Mouse (Mus musculus): ENCODE results near the gene Rcsd1. TPM values are rescaled to one million over a fixed set of nuclear protein-coding genes. Genes with fewer than 3 reads are reported as not detected.

The Rcsd1 gene
- polyA plus RNA-seq, 1 experiment from 2014 or later, result 22.9 TPM

DNA sequence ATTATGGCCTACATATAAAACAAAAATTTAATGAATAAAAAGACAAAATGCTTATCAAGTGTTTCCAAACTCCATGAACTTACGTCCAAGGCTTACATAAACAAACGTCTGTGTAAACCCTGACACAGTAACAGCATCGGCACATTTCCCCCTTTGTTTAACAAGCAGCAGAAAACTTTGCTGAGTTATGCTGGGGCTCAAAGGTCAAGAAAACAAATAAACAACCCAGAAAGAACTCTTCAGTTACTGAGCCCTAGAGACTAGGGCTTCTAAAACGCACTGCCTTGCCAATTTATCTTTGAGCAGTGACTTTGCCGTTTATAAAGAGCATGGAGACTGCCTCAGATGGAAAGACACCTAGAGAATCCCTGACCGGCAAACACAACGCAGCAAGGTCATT, 92.9 kb downstream of the Rcsd1 start:
- Histone ChIP-seq H3K4me2 (peak overlapping the region; percentile 46), H3K9ac (no peak overlapping the region), H3K4me1 (ENCODE audit: insufficient read depth) (peaks cover 25% of the 10 kb centered on the region), H3K27ac (ENCODE audit: low read depth) (peak overlapping the region; percentile 82), H3K4me3 (ENCODE audit: low read depth, low read length) (no peak overlapping the region), H3K27me3 (ENCODE audit: insufficient read depth, low read length) (no peaks in the 10 kb centered on the region), H3K9me3 (ENCODE audit: low read depth, low read length) (peaks cover 5% of the 10 kb centered on the region; the same call in 1 of the 2 replicates), H3K36me3 (ENCODE audit: insufficient read depth) (peaks cover 33% of the 10 kb centered on the region; the same call in 1 of the 2 replicates)
- peak; percentile 16 for ATAC-seq (ENCODE audit: insufficient read depth)
- peak; percentile 82 for DNase-seq
- no peak for TF ChIP-seq CTCF (IDR thresholded peaks at IDR 0.05; ENCODE audit: low read depth)
- 12% methylated on average over 7 of the region's 7 CpGs for WGBS

DNA sequence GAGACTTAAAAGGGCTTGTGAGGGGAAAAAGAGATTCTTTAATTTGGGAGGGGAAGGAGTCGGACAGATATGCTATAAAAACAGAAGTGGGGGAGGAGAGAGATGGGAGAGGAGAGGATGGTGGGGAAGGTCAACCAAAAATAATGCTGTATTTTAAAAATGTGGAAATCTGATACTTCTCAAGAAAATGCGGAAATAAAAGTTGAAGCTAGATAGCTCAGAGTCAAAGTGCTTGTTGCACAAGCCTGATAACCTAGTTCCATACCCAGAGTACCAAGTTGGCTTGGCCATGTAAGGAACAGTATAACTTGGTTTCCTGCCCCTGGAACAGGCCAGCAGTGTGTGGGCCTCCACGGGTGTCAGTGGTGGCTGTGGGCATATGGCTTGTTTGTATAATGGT, 94.8 kb downstream of the Rcsd1 start:
- TF ChIP-seq CTCF (IDR thresholded peaks at IDR 0.05; ENCODE audit: low read depth), result no peak
- ATAC-seq (ENCODE audit: insufficient read depth) (no peak), DNase-seq (no peak)
- H3K27me3 ChIP-seq (ENCODE audit: insufficient read depth, low read length), result no peaks in the 10 kb centered on the region
- H3K27ac ChIP-seq (ENCODE audit: low read depth), result no peak overlapping the region
- H3K9me3 ChIP-seq (ENCODE audit: low read depth, low read length), result peaks cover 5% of the 10 kb centered on the region; the same call in 1 of the 2 replicates
- H3K36me3 ChIP-seq (ENCODE audit: insufficient read depth), result peaks cover 28% of the 10 kb centered on the region; the same call in 1 of the 2 replicates
- H3K4me3 ChIP-seq (ENCODE audit: low read depth, low read length), result no peak overlapping the region
- no peak overlapping the region for H3K4me2 ChIP-seq
- H3K9ac ChIP-seq, result no peak overlapping the region
- H3K4me1 ChIP-seq (ENCODE audit: insufficient read depth), result peaks cover 22% of the 10 kb centered on the region
- WGBS, result 96% methylated on average over 3 of the region's 3 CpGs

DNA sequence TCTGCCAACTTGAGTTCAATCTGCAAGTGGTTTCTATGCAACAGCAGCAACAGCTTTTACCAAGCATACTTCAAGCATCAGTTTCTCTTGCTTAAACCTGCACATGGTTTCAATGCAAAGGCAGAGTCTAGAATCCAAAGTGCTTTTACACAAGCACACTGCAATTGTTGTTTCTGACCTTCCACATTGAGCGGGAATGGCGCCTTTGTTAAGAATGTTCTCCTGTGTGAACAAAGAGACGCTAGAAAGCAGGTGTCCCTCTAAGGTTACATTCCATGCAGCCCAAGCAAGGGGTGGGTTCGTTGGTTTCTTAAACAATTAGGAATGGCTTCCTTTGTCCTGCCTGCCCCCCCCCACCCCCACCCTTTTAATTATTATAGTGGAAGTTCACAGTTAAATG, 95.6 kb downstream of the Rcsd1 start:
- no peak for TF ChIP-seq CTCF (IDR thresholded peaks at IDR 0.05; ENCODE audit: low read depth)
- no peak overlapping the region for H3K9ac ChIP-seq
- ATAC-seq (ENCODE audit: insufficient read depth) (no peak), DNase-seq (no peak)
- H3K9me3 ChIP-seq (ENCODE audit: low read depth, low read length), result peaks cover 5% of the 10 kb centered on the region; the same call in 1 of the 2 replicates
- H3K36me3 ChIP-seq (ENCODE audit: insufficient read depth), result peaks cover 28% of the 10 kb centered on the region; the same call in 1 of the 2 replicates
- H3K4me2 ChIP-seq, result no peak overlapping the region
- H3K27me3 ChIP-seq (ENCODE audit: insufficient read depth, low read length), result no peaks in the 10 kb centered on the region
- H3K27ac ChIP-seq (ENCODE audit: low read depth), result no peak overlapping the region
- peaks cover 15% of the 10 kb centered on the region for H3K4me1 ChIP-seq (ENCODE audit: insufficient read depth)
- 66% methylated on average over 4 of the region's 4 CpGs for WGBS
- no peak overlapping the region for H3K4me3 ChIP-seq (ENCODE audit: low read depth, low read length)

DNA sequence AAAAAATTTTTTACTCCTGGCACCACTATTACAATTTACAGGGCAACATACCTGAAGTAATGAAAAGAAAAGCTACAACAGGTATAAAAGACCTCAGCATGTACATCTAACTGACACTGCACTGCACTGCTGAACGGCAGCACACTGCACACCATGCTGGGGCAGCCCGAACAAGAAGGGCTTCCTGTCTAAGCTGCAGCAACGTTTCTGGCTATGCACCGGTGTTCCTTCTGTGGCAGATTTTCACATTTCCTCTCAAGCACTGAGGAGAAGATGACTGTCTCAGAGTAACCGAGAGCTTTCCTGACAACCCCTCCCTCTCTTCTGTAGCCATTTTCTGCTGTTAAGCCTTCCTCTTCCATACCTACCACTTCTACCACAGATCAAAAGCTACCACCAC, 96.8 kb downstream of the Rcsd1 start:
- H3K9ac ChIP-seq, result no peak overlapping the region
- no peak for TF ChIP-seq CTCF (IDR thresholded peaks at IDR 0.05; ENCODE audit: low read depth)
- WGBS, result 52% methylated on average over 5 of the region's 5 CpGs

DNA sequence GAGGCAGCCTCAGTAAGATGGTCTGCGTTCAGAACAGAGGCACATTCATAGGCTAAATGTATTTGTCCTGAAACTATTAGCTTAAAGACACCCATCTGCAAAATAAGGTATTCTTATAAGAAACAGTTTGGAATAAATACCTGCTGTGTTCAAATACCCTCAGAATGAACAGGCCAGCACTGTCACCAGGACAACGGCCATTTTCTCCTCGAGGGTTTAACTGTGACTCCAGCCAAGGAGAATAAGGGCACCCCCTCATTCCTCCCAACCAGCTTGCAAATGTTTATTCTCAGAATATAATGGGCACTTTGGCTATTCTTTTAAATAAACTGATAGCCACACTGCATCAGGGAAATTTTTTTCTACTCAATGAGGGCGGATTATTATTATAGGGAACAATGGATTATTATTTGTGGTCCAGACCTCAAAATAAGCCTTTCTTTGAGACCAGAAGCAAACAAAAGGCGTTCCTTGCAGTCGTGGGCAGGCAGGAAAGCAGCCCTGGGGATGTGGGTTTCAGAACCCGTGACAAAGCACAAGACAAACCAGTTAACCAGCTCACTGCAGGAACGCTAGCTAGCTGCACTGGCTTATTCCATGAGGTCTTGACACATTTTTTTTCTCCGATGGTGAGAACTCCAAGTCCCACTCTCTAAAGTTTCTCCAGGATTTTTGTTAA, 99.1 kb downstream of the Rcsd1 start:
- peaks cover 50% of the 10 kb centered on the region for H3K36me3 ChIP-seq (ENCODE audit: insufficient read depth)
- 52% methylated on average over 9 of the region's 9 CpGs for WGBS
- TF ChIP-seq CTCF (IDR thresholded peaks at IDR 0.05; ENCODE audit: low read depth), result no peak
- DNase-seq (no peak), ATAC-seq (ENCODE audit: insufficient read depth) (no peak)
- no peaks in the 10 kb centered on the region for H3K27me3 ChIP-seq (ENCODE audit: insufficient read depth, low read length)
- H3K4me2 ChIP-seq, result no peak overlapping the region
- no peaks in the 10 kb centered on the region; the same call in 1 of the 2 replicates for H3K4me1 ChIP-seq (ENCODE audit: insufficient read depth)
- peaks cover 5% of the 10 kb centered on the region; the same call in 1 of the 2 replicates for H3K9me3 ChIP-seq (ENCODE audit: low read depth, low read length)
- no peak overlapping the region for H3K9ac ChIP-seq
- H3K4me3 ChIP-seq (ENCODE audit: low read depth, low read length), result no peak overlapping the region
- H3K27ac ChIP-seq (ENCODE audit: low read depth), result peak overlapping the region; percentile 47

More for the DNA sequence above, 96.8 kb downstream of the Rcsd1 start:
- H3K9me3 ChIP-seq (ENCODE audit: low read depth, low read length), result peaks cover 5% of the 10 kb centered on the region; the same call in 1 of the 2 replicates
- ATAC-seq (ENCODE audit: insufficient read depth), result no peak
- H3K4me3 ChIP-seq (ENCODE audit: low read depth, low read length), result no peak overlapping the region
- peaks cover 10% of the 10 kb centered on the region for H3K4me1 ChIP-seq (ENCODE audit: insufficient read depth)
- no peak overlapping the region for H3K4me2 ChIP-seq
- peaks cover 37% of the 10 kb centered on the region; the same call in 1 of the 2 replicates for H3K36me3 ChIP-seq (ENCODE audit: insufficient read depth)
- H3K27me3 ChIP-seq (ENCODE audit: insufficient read depth, low read length), result no peaks in the 10 kb centered on the region
- no peak overlapping the region; the same call in 1 of the 2 replicates for H3K27ac ChIP-seq (ENCODE audit: low read depth)
- no peak for DNase-seq

DNA sequence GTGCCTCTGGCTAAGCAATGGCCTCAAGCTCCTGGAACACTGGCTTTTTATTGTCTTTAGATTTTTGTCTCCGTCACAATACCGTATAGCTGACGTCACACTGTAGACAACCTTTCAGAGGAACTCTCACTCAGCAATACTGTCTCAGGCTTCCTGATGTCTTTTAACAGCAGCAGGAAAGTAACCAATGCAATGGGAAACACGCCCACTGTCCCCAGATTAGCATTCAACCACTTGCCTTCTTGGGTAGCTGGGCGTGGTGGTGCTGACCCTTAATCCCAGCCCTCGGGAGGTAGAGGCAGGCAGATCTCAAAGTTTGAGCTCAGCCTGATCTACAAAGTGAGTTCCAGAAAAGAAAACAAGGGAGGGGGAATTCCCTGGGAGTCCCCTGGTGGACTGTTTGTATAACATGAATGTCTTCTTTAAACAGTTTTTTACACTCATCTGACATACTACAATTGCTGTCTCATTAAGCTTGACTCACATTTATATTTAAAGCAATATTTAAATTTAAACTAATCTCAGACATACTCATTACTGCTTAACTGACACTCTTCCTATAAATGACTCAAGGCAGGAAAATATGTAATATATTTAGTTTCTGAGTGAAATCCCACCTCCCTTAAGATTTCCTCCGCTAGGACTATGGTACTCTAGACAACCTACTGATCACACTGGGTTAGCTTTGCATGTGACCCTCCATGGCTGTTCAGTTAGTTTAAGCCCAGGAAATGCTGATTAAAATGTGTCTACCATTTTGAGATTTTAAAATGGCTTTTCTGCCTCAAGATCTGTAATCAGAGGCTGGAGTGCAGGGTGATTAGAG, 99.8 kb downstream of the Rcsd1 start:
- Histone ChIP-seq H3K27me3 (ENCODE audit: insufficient read depth, low read length) (no peaks in the 10 kb centered on the region), H3K4me1 (ENCODE audit: insufficient read depth) (no peaks in the 10 kb centered on the region; the same call in 1 of the 2 replicates), H3K27ac (ENCODE audit: low read depth) (peak overlapping the region; percentile 47), H3K9ac (no peak overlapping the region), H3K4me3 (ENCODE audit: low read depth, low read length) (no peak overlapping the region), H3K4me2 (no peak overlapping the region), H3K9me3 (ENCODE audit: low read depth, low read length) (no peaks in the 10 kb centered on the region), H3K36me3 (ENCODE audit: insufficient read depth) (peaks cover 50% of the 10 kb centered on the region)
- DNase-seq, result peak; percentile 49
- peak; percentile 26; the same call in 1 of the 2 replicates for ATAC-seq (ENCODE audit: insufficient read depth)
- 45% methylated on average over 7 of the region's 7 CpGs for WGBS
- peak; percentile 36; the same call in 1 of the 2 replicates for TF ChIP-seq CTCF (IDR thresholded peaks at IDR 0.05; ENCODE audit: low read depth)

DNA sequence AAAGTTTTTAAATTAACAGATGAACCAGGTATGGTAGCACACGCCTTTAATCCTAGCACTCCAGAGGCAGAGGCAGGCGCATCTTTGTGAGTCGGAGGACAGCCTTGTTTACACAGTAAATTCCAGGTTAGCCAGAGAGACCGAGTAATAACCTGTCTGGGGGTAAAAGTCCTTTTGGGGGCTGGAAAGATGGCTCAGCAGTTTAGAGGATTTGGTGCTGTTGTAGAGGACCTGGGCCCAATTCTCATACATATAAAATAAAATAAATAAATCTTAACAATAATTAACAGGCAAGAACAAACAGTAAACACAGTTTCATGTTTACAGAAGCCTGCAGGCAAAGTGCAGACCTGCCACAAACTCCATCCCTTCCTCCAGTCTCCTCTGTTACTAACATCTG, 100.7 kb downstream of the Rcsd1 start:
- Histone ChIP-seq H3K27me3 (ENCODE audit: insufficient read depth, low read length) (no peaks in the 10 kb centered on the region), H3K9ac (no peak overlapping the region), H3K36me3 (ENCODE audit: insufficient read depth) (peaks cover 50% of the 10 kb centered on the region), H3K4me2 (no peak overlapping the region), H3K4me1 (ENCODE audit: insufficient read depth) (no peaks in the 10 kb centered on the region; the same call in 1 of the 2 replicates), H3K27ac (ENCODE audit: low read depth) (no peak overlapping the region), H3K4me3 (ENCODE audit: low read depth, low read length) (no peak overlapping the region), H3K9me3 (ENCODE audit: low read depth, low read length) (no peaks in the 10 kb centered on the region)
- DNase-seq (no peak), ATAC-seq (ENCODE audit: insufficient read depth) (no peak)
- TF ChIP-seq CTCF (IDR thresholded peaks at IDR 0.05; ENCODE audit: low read depth), result no peak
- WGBS, result 54% methylated on average over 4 of the region's 4 CpGs

Measured in lung, embryonic 14.5 days (tissue).